Mouse (Mus musculus) heart, adult 2 months (tissue): ENCODE measurements around the gene Ttc25. TPM values are rescaled to one million over a fixed set of nuclear protein-coding genes. Genes with fewer than 3 reads are reported as not detected.

ENCODE experiments used
- DNase-seq, 2 experiments: peaks; one replicate each; pipeline ENCODE4 v3.0.0; 2021
- H3K27ac ChIP-seq: fragments of 200-600 bp; 2 replicates; pipeline ENCODE4 v1.8.1; 2022
- H3K27me3 ChIP-seq: fragments of 200-500 bp; 2 replicates; pipeline ENCODE4 v1.6.1; 2012; ENCODE audit warnings: mild to moderate bottlenecking, low read length, inconsistent platforms, mixed read lengths; ENCODE audit not compliant: control insufficient read depth, insufficient read depth
- H3K36me3 ChIP-seq: fragments of 200-500 bp; 2 replicates; pipeline ENCODE4 v1.6.1; 2012; ENCODE audit warnings: low read length, inconsistent platforms; ENCODE audit not compliant: control insufficient read depth, insufficient read depth
- H3K4me1 ChIP-seq: fragments of 200-500 bp; 2 replicates; pipeline ENCODE4 v1.6.1; 2011; ENCODE audit warnings: low read length; ENCODE audit not compliant: control insufficient read depth, insufficient read depth
- H3K4me3 ChIP-seq: fragments of 200-600 bp; 2 replicates; pipeline ENCODE4 v1.8.1; 2022
- H3K79me2 ChIP-seq: fragments of 200-500 bp; replicated peaks from 2 replicates; pipeline ENCODE4 v1.6.1; 2012; ENCODE audit warnings: mild to moderate bottlenecking, inconsistent platforms, low read length, moderate library complexity, mixed read lengths; ENCODE audit not compliant: control insufficient read depth, insufficient read depth
- H3K9ac ChIP-seq: fragments of 200-500 bp; 2 replicates; pipeline ENCODE4 v1.6.1; 2012; ENCODE audit warnings: low read depth, mild to moderate bottlenecking, control low read depth, inconsistent platforms, low read length, mixed read lengths
- CTCF ChIP-seq: fragments of 200-600 bp; IDR thresholded peaks from 2 replicates; pipeline ENCODE4 v1.8.1; 2022; ENCODE audit warnings: antibody characterized with exemption, mild to moderate bottlenecking, moderate library complexity
- EP300 ChIP-seq: fragments of 200-500 bp; IDR thresholded peaks from 2 replicates; pipeline ENCODE4 v1.6.1; 2011; ENCODE audit warnings: low read depth, low read length, control low read depth; ENCODE audit not compliant: insufficient read depth
- POLR2A ChIP-seq: fragments of 200-500 bp; IDR thresholded peaks from 2 replicates; pipeline ENCODE4 v1.6.1; 2011; ENCODE audit warnings: mild to moderate bottlenecking, low read depth, low read length, control low read depth; ENCODE audit not compliant: insufficient read depth
- WGBS: fragments of 180-500 bp; shearing (Covaris S2); methylation state at CpG from one replicate; pipeline ENCODE4 v1.1.7; 2018; 5-methylcytosine and 5-hydroxymethylcytosine counted together
- intact Hi-C: fragments of 180-260 bp; cut with DNase I; formaldehyde crosslinking; loops from one replicate; pipeline ENCODE4 v1.15.1; 2025
- polyA plus RNA-seq: library from polyadenylated mRNA; depleted of rRNA; stranded (reverse); fragments of >200 nt; gene quantifications from 2 replicates; pipeline ENCODE4 v1.2.3, GENCODE M21; 2012
- total RNA-seq, 2 experiments: library from RNA; stranded (reverse); gene quantifications; 2 replicates each; pipeline ENCODE4 v1.2.3; 2021

Gene Ttc25
- total and polyA plus RNA-seq, 3 experiments, result 0.18 to 0.37 TPM; not detected in 1

DNA sequence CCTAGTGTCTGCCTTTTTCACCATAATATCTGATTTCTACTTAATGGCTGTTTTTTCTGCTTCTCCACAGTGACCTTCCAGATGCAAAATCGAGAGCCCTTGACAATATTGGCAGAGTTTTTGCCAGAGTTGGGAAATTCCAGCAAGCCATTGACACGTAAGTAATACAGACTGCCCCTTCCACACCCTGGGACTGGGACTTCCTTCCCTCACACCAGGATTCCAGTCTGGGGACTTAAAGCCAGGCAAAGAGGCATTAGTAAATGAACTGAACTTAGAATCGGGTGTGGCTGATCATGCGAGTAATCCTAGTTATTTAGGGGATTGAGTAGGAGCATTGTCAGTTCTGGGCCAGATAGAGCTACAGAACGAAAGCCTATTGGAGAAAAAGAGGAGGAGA lies 16.3 kb downstream of the Ttc25 start:
- Histone ChIP-seq H3K27me3 (no peaks in the 10 kb centered on the region), H3K4me3 (no peak overlapping the region), H3K4me1 (no peaks in the 10 kb centered on the region), H3K27ac (no peak overlapping the region), H3K36me3 (no peaks in the 10 kb centered on the region), H3K79me2 (no peaks in the 10 kb centered on the region), H3K9ac (no peak overlapping the region)
- no peak for DNase-seq
- intact Hi-C loops, result no loop called here
- 54% methylated on average over 5 of the region's 5 CpGs for WGBS
- TF ChIP-seq CTCF, result no peak

DNA sequence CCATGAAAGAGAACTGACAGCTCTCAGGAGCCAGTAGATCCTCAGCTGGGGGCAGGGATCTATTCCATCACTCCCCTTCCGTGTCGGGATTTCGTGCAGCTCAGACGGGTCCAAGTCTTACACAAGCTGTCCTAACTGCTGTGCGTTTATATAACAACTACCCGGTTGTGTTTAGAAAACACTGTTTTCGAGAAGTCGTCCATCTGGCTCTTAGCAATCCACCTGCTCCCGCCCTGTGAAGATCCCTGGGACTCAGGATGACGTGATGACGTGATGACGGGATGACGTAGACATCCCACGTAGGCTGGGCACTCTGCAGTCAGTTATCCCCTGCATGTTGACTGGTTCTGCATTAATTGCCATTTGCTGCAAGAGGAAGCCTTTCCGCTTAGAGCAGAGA lies 18.9 kb downstream of the Ttc25 start:
- no peak for TF ChIP-seq CTCF
- TF ChIP-seq EP300, result no peak
- no peak for TF ChIP-seq POLR2A
- WGBS, result 70% methylated on average over 15 of the region's 15 CpGs
- H3K36me3 ChIP-seq, result no peaks in the 10 kb centered on the region
- H3K27me3 ChIP-seq, result no peaks in the 10 kb centered on the region
- no peak overlapping the region for H3K27ac ChIP-seq
- H3K79me2 ChIP-seq, result no peaks in the 10 kb centered on the region
- H3K4me1 ChIP-seq, result no peaks in the 10 kb centered on the region
- H3K9ac ChIP-seq, result no peak overlapping the region
- no peak for DNase-seq
- intact Hi-C loops, result no loop called here
- H3K4me3 ChIP-seq, result no peak overlapping the region

- no peak for TF ChIP-seq POLR2A
- TF ChIP-seq CTCF, result no peak
- no peak for TF ChIP-seq EP300
- H3K9ac ChIP-seq, result no peak overlapping the region
- no peaks in the 10 kb centered on the region for H3K36me3 ChIP-seq
- no peak overlapping the region for H3K27ac ChIP-seq
- H3K79me2 ChIP-seq, result no peaks in the 10 kb centered on the region
- H3K4me3 ChIP-seq, result no peak overlapping the region
- H3K4me1 ChIP-seq, result no peaks in the 10 kb centered on the region
- DNase-seq, result no peak
- WGBS, result 79% methylated on average over 6 of the region's 6 CpGs
- H3K27me3 ChIP-seq, result no peaks in the 10 kb centered on the region
- intact Hi-C loops, result no loop called here
Observed at GRCm38 (mm10) chr11:100564703-100565102, 19.3 kb downstream of the Ttc25 start.

- 43% methylated on average over 5 of the region's 5 CpGs for WGBS
- no peaks in the 10 kb centered on the region for H3K36me3 ChIP-seq
- no peak for TF ChIP-seq EP300
- TF ChIP-seq CTCF, result no peak
- TF ChIP-seq POLR2A, result no peak
- no peak overlapping the region for H3K4me3 ChIP-seq
- H3K9ac ChIP-seq, result no peak overlapping the region
- H3K27me3 ChIP-seq, result no peaks in the 10 kb centered on the region
- peaks cover 4% of the 10 kb centered on the region for H3K4me1 ChIP-seq
- no peak for DNase-seq
- no peak overlapping the region for H3K27ac ChIP-seq
- no peaks in the 10 kb centered on the region for H3K79me2 ChIP-seq
- intact Hi-C loops, result no loop called here
Observed at GRCm38 (mm10) chr11:100567229-100567628, 21.8 kb downstream of the Ttc25 start.

GRCm38 (mm10) chr11:100567815-100568245 lies 22.4 kb downstream of the Ttc25 start:
- no peak overlapping the region for H3K27ac ChIP-seq
- no peaks in the 10 kb centered on the region for H3K36me3 ChIP-seq
- no peaks in the 10 kb centered on the region for H3K79me2 ChIP-seq
- H3K4me1 ChIP-seq, result peaks cover 4% of the 10 kb centered on the region
- no peak overlapping the region for H3K9ac ChIP-seq
- intact Hi-C loops, result no loop called here
- DNase-seq, result no peak
- 43% methylated on average over 9 of the region's 9 CpGs for WGBS
- TF ChIP-seq CTCF (no peak), EP300 (no peak), POLR2A (no peak)
- H3K4me3 ChIP-seq, result no peak overlapping the region
- H3K27me3 ChIP-seq, result no peaks in the 10 kb centered on the region

- Histone ChIP-seq H3K4me3 (no peak overlapping the region), H3K79me2 (no peaks in the 10 kb centered on the region), H3K9ac (no peak overlapping the region), H3K4me1 (peaks cover 4% of the 10 kb centered on the region), H3K27me3 (no peaks in the 10 kb centered on the region), H3K36me3 (no peaks in the 10 kb centered on the region), H3K27ac (no peak overlapping the region)
- TF ChIP-seq POLR2A, result no peak
- no peak for TF ChIP-seq EP300
- TF ChIP-seq CTCF, result no peak
- no peak for DNase-seq
- intact Hi-C loops, result no loop called here
- 87% methylated on average over 8 of the region's 8 CpGs for whole genome bisulfite sequencing
Observed at GRCm38 (mm10) chr11:100568692-100569091, 23.3 kb downstream of the Ttc25 start.
